Comparison of ENCODE assay signal across 9 mouse cellular contexts in the genomic region with DNA sequence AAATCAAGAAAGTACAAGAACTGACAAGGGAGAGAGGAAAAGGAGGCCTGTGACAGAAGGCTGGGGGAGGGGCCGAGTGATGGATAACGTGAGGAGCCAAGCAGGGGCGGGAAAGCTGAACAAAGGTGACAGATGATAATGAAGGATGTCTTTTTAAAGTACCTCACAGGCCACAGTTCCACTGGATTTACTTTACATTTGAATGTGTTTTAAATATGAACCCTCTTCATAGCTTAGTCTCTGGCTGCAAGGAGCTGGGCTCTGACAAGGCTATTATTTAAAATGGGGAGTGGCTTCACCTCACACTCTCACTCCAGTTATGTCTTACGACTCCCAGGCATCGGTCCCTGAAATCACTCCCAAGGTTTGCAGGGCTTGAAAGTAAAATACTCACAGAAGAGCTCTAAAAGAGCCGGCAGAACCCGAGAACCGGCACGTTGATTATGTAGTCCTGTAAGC.
DNase-seq lines count a peak whose midpoint lies in the region; ATAC-seq lines count a peak whose summit lies in the region.
"Had no signal": no experiment of that assay in that cellular context is flagged by ENCODE, and none has a peak within 500 bp of the region (broad histone marks: within the 10 kb centered on the region; RNA-seq: fewer than 3 reads in every experiment).

No protein-coding gene starts in this region.

- no peaks in the 10 kb centered on the region for H3K9me3 ChIP-seq in heart, embryonic 16.5 days (replicated peaks; ENCODE audit: control insufficient read depth, low read length)
- no peaks in the 10 kb centered on the region for H3K9me3 ChIP-seq in hindbrain, embryonic 16.5 days (ENCODE audit: control insufficient read depth, low read length)
- no peaks in the 10 kb centered on the region for H3K9me3 ChIP-seq in neural tube, embryonic 12.5 days

- WGBS in heart, embryonic 16.5 days, result 4% methylated on average over 9 of the region's 9 CpGs
- 1% methylated on average over 9 of the region's 9 CpGs for WGBS in hindbrain, embryonic 16.5 days
- WGBS in neural tube, embryonic 12.5 days, result 2% methylated on average over 9 of the region's 9 CpGs

- ATAC-seq in heart, embryonic 16.5 days (replicated peaks; ENCODE audit: extremely low read depth, insufficient read depth, low FRiP score), result no peak
- ATAC-seq in hindbrain, embryonic 16.5 days, result peak; percentile 69; the same call in 1 of the 2 replicates
- ATAC-seq in neural tube, embryonic 12.5 days (ENCODE audit: low FRiP score, low read depth), result peak; percentile 54
- ATAC-seq in activated CD4-positive, CD25-positive, alpha-beta regulatory T cell, adult 4 months, result no peak

- DNase-seq in heart, adult 11 months, result no peak
- DNase-seq in embryo, embryonic 10 days (ENCODE audit: low spot score), result peak; percentile 62
- no peak for DNase-seq in spleen, adult 12 weeks (ENCODE audit: low spot score)
- DNase-seq in lung, adult 18-20 months, result no peak

- peak overlapping the region; percentile 43 for H3K9ac ChIP-seq in heart, embryonic 16.5 days (ENCODE audit: low read length)
- peak overlapping the region; percentile 50 for H3K9ac ChIP-seq in hindbrain, embryonic 16.5 days (ENCODE audit: low read depth, low read length)
- peak overlapping the region; percentile 26 for H3K9ac ChIP-seq in neural tube, embryonic 12.5 days

- no peak overlapping the region for H3K27ac ChIP-seq in heart, embryonic 16.5 days (ENCODE audit: low read length)
- H3K27ac ChIP-seq in hindbrain, embryonic 16.5 days (ENCODE audit: low read depth, low read length), result no peak overlapping the region; the same call in 1 of the 2 replicates
- H3K27ac ChIP-seq in neural tube, embryonic 12.5 days, result no peak overlapping the region
- H3K27ac ChIP-seq: left cerebral cortex, adult 2 months had no signal

- H3K4me2 ChIP-seq in heart, embryonic 16.5 days (ENCODE audit: low read depth, low read length), result peak overlapping the region; percentile 82
- peak overlapping the region; percentile 67 for H3K4me2 ChIP-seq in hindbrain, embryonic 16.5 days (ENCODE audit: low read length)
- H3K4me2 ChIP-seq in neural tube, embryonic 12.5 days (replicated peaks), result peak overlapping the region; percentile 71

- H3K36me3 ChIP-seq in heart, embryonic 16.5 days (ENCODE audit: control insufficient read depth, insufficient read depth), result no peaks in the 10 kb centered on the region
- no peaks in the 10 kb centered on the region for H3K36me3 ChIP-seq in hindbrain, embryonic 16.5 days (ENCODE audit: control insufficient read depth, insufficient read depth, low read length)
- H3K36me3 ChIP-seq in neural tube, embryonic 12.5 days, result no peaks in the 10 kb centered on the region

- peaks cover 17% of the 10 kb centered on the region for H3K27me3 ChIP-seq in heart, embryonic 16.5 days (ENCODE audit: control insufficient read depth, insufficient read depth, low read length)
- no peaks in the 10 kb centered on the region; the same call in 1 of the 2 replicates for H3K27me3 ChIP-seq in hindbrain, embryonic 16.5 days (replicated peaks; ENCODE audit: control insufficient read depth, insufficient read depth, low read length)
- H3K27me3 ChIP-seq in neural tube, embryonic 12.5 days (replicated peaks), result no peaks in the 10 kb centered on the region

- peaks cover 8% of the 10 kb centered on the region for H3K4me1 ChIP-seq in heart, embryonic 16.5 days (ENCODE audit: control insufficient read depth, insufficient read depth, low read length)
- H3K4me1 ChIP-seq in hindbrain, embryonic 16.5 days (ENCODE audit: control insufficient read depth, insufficient read depth, low read depth, low read length), result peaks cover 13% of the 10 kb centered on the region
- peaks cover 14% of the 10 kb centered on the region for H3K4me1 ChIP-seq in neural tube, embryonic 12.5 days

- peak overlapping the region; percentile 47 for H3K4me3 ChIP-seq in heart, embryonic 16.5 days (ENCODE audit: low read length)
- peak overlapping the region; percentile 37 for H3K4me3 ChIP-seq in hindbrain, embryonic 16.5 days (ENCODE audit: low read length)
- H3K4me3 ChIP-seq in neural tube, embryonic 12.5 days, result peak overlapping the region; percentile 34
- H3K4me3 ChIP-seq: left cerebral cortex, adult 2 months had no signal

Comparison
In these comparisons a context has a peak if more than half of its experiments do, and no peak if none do; other contexts are left out.
1. ATAC-seq: peak in hindbrain, embryonic 16.5 days (single experiment) and neural tube, embryonic 12.5 days (single experiment); none in heart, embryonic 16.5 days (single experiment) and activated CD4-positive, CD25-positive, alpha-beta regulatory T cell, adult 4 months (single experiment).
2. Peak in every context shown above with its lines, with median percentiles within 50 percentile points of each other: H3K4me2 ChIP-seq, H3K4me3 ChIP-seq and H3K9ac ChIP-seq.